Mouse (Mus musculus): ENCODE measurements around the gene Drc7.

GRCm38 (mm10) chr8:95081650-95082049, 26.7 kb downstream of the Drc7 start:
- no peak for TF ChIP-seq USF1 (IDR thresholded peaks at IDR 0.05; ENCODE audit: low read depth)
- no peak for TF ChIP-seq CTCF (IDR thresholded peaks at IDR 0.05; ENCODE audit: control insufficient read depth, insufficient read depth, insufficient read length)
- TF ChIP-seq MAX (IDR thresholded peaks at IDR 0.05) = no peak

Data from C2C12 (cell line).